Mouse (Mus musculus) neural tube, embryonic 13.5 days (tissue): ENCODE data around the gene 1700024G13Rik. TPM values are rescaled to one million over a fixed set of nuclear protein-coding genes. Genes with fewer than 3 reads are reported as not detected.
"Not testable (repeated sequence)": the region's sequence is repeated elsewhere in the genome, so short reads cannot be mapped to it uniquely, and the experiment has no call there.

Source experiments
- ATAC-seq: fragments of 200-750 bp; cut with Nextera tagmentation; 2 replicates; pipeline ENCODE4 v1.8.0; 2017; ENCODE audit warnings: low read depth, mild to moderate bottlenecking, moderate TSS enrichment, moderate library complexity
- H3K27ac ChIP-seq: fragments of 300-500 bp; sonication (generic); replicated peaks from 2 replicates; pipeline ENCODE4 v1.5.1; 2015; ENCODE audit warnings: moderate library complexity, mild to moderate bottlenecking, inconsistent platforms
- H3K27me3 ChIP-seq: fragments of 300-500 bp; sonication (generic); 2 replicates; pipeline ENCODE4 v1.6.1; 2015; ENCODE audit warnings: mild to moderate bottlenecking, inconsistent platforms
- H3K36me3 ChIP-seq: fragments of 300-500 bp; sonication (generic); 2 replicates; pipeline ENCODE4 v1.6.1; 2015; ENCODE audit warnings: mild to moderate bottlenecking, inconsistent platforms
- H3K4me1 ChIP-seq: fragments of 300-500 bp; sonication (generic); replicated peaks from 2 replicates; pipeline ENCODE4 v1.6.1; 2015; ENCODE audit warnings: inconsistent platforms
- H3K4me2 ChIP-seq: fragments of 300-500 bp; sonication (generic); 2 replicates; pipeline ENCODE4 v1.6.1; 2015; ENCODE audit warnings: inconsistent platforms, mild to moderate bottlenecking, moderate library complexity
- H3K4me3 ChIP-seq: fragments of 300-500 bp; sonication (generic); 2 replicates; pipeline ENCODE4 v1.5.1; 2015; ENCODE audit warnings: mild to moderate bottlenecking, inconsistent platforms
- H3K9ac ChIP-seq: fragments of 300-500 bp; sonication (generic); 2 replicates; pipeline ENCODE4 v1.6.1; 2015; ENCODE audit warnings: moderate library complexity, mild to moderate bottlenecking, inconsistent platforms
- H3K9me3 ChIP-seq: fragments of 300-500 bp; sonication (generic); 2 replicates; pipeline ENCODE4 v1.6.1; 2016; ENCODE audit warnings: inconsistent platforms
- WGBS: fragments of 180-500 bp; shearing (Covaris S2); methylation state at CpG from one replicate; pipeline ENCODE4 v1.1.7; 2015; 5-methylcytosine and 5-hydroxymethylcytosine counted together
- polyA plus RNA-seq: library from polyadenylated mRNA; unstranded; fragments of >200 nt; fragmentation: Nextera tagmentation; extraction: Ambion mirVana; gene quantifications from 2 replicates; pipeline ENCODE4 v1.2.1, GENCODE M21; 2015

1700024G13Rik gene
- polyA plus RNA-seq, 1 experiment from 2014 or later, result 0.24 TPM

- no peaks in the 10 kb centered on the region for H3K9me3 ChIP-seq
- H3K27ac ChIP-seq, result no peak overlapping the region
- H3K4me1 ChIP-seq, result no peaks in the 10 kb centered on the region
- no peak overlapping the region for H3K4me2 ChIP-seq
- H3K27me3 ChIP-seq, result peaks cover 7% of the 10 kb centered on the region; the same call in 1 of the 2 replicates
- no peak overlapping the region for H3K9ac ChIP-seq
- WGBS, result 85% methylated on average over 2 of the region's 2 CpGs
- H3K4me3 ChIP-seq, result no peak overlapping the region
- no peak for ATAC-seq
- no peaks in the 10 kb centered on the region for H3K36me3 ChIP-seq
These were observed 15.7 kb downstream of the 1700024G13Rik start for GRCm38 (mm10) chr14:32372510-32372909.

GRCm38 (mm10) chr14:32369756-32370155 lies 18.4 kb downstream of the 1700024G13Rik start:
- no peak for ATAC-seq
- Histone ChIP-seq H3K4me3 (no peak overlapping the region), H3K27me3 (no peaks in the 10 kb centered on the region), H3K9ac (no peak overlapping the region), H3K9me3 (no peaks in the 10 kb centered on the region), H3K36me3 (no peaks in the 10 kb centered on the region), H3K27ac (no peak overlapping the region), H3K4me2 (no peak overlapping the region), H3K4me1 (no peaks in the 10 kb centered on the region)
- 77% methylated on average over 7 of the region's 7 CpGs for WGBS

GRCm38 (mm10) chr14:32364359-32364758 lies 23.8 kb downstream of the 1700024G13Rik start:
- H3K27ac ChIP-seq, result no peak overlapping the region
- no peak overlapping the region for H3K4me3 ChIP-seq
- no peaks in the 10 kb centered on the region for H3K9me3 ChIP-seq
- ATAC-seq, result no peak
- H3K36me3 ChIP-seq, result no peaks in the 10 kb centered on the region
- no peak overlapping the region for H3K4me2 ChIP-seq
- H3K27me3 ChIP-seq, result no peaks in the 10 kb centered on the region
- no peak overlapping the region for H3K9ac ChIP-seq
- no peaks in the 10 kb centered on the region for H3K4me1 ChIP-seq
- WGBS, result 68% methylated on average over 7 of the region's 7 CpGs

- not testable (repeated sequence) for H3K9ac ChIP-seq, H3K9me3 ChIP-seq, H3K4me3 ChIP-seq, H3K4me1 ChIP-seq, H3K27ac ChIP-seq, ATAC-seq, H3K4me2 ChIP-seq, H3K27me3 ChIP-seq
- 32% methylated on average over 6 of the region's 6 CpGs for WGBS
- peaks cover 15% of the 10 kb centered on the region; the same call in 1 of the 2 replicates for H3K36me3 ChIP-seq
These were observed 36.8 kb downstream of the 1700024G13Rik start for GRCm38 (mm10) chr14:32351181-32351920.

- Histone ChIP-seq H3K9me3 (no peaks in the 10 kb centered on the region), H3K4me1 (no peaks in the 10 kb centered on the region), H3K36me3 (peaks cover 42% of the 10 kb centered on the region), H3K9ac (no peak overlapping the region), H3K4me2 (no peak overlapping the region), H3K27me3 (no peaks in the 10 kb centered on the region), H3K4me3 (no peak overlapping the region), H3K27ac (no peak overlapping the region)
- WGBS, result 91% methylated on average over 9 of the region's 9 CpGs
- ATAC-seq, result no peak
These were observed 40.9 kb downstream of the 1700024G13Rik start for GRCm38 (mm10) chr14:32347307-32347706.

GRCm38 (mm10) chr14:32344694-32345093 lies 43.5 kb downstream of the 1700024G13Rik start:
- Histone ChIP-seq H3K4me2 (no peak overlapping the region), H3K4me3 (no peak overlapping the region), H3K4me1 (no peaks in the 10 kb centered on the region), H3K9ac (no peak overlapping the region), H3K27me3 (no peaks in the 10 kb centered on the region), H3K27ac (no peak overlapping the region), H3K36me3 (peaks cover 68% of the 10 kb centered on the region), H3K9me3 (no peaks in the 10 kb centered on the region)
- 79% methylated on average over 10 of the region's 10 CpGs for WGBS
- ATAC-seq, result no peak

GRCm38 (mm10) chr14:32344176-32344575 lies 44.0 kb downstream of the 1700024G13Rik start:
- no peaks in the 10 kb centered on the region for H3K9me3 ChIP-seq
- H3K36me3 ChIP-seq, result peaks cover 68% of the 10 kb centered on the region
- no peak overlapping the region for H3K9ac ChIP-seq
- no peak overlapping the region for H3K4me3 ChIP-seq
- no peak overlapping the region for H3K27ac ChIP-seq
- ATAC-seq, result no peak
- no peaks in the 10 kb centered on the region for H3K4me1 ChIP-seq
- no peak overlapping the region for H3K4me2 ChIP-seq
- WGBS, result 91% methylated on average over 7 of the region's 7 CpGs
- no peaks in the 10 kb centered on the region for H3K27me3 ChIP-seq

- Histone ChIP-seq H3K4me2 (no peak overlapping the region), H3K36me3 (peaks cover 80% of the 10 kb centered on the region), H3K4me1 (no peaks in the 10 kb centered on the region), H3K9me3 (no peaks in the 10 kb centered on the region), H3K9ac (no peak overlapping the region), H3K4me3 (no peak overlapping the region), H3K27ac (no peak overlapping the region), H3K27me3 (no peaks in the 10 kb centered on the region)
- WGBS, result 94% methylated on average over 7 of the region's 7 CpGs
- no peak for ATAC-seq
These were observed 46.4 kb downstream of the 1700024G13Rik start for GRCm38 (mm10) chr14:32341823-32342222.

- peaks cover 16% of the 10 kb centered on the region for H3K4me1 ChIP-seq
- no peak overlapping the region for H3K4me3 ChIP-seq
- no peaks in the 10 kb centered on the region for H3K27me3 ChIP-seq
- ATAC-seq, result 0 out of 2 replicates have a peak, but pooled peaks have one; percentile 55
- no peak overlapping the region for H3K27ac ChIP-seq
- no peak overlapping the region for H3K4me2 ChIP-seq
- no peak overlapping the region for H3K9ac ChIP-seq
- no peaks in the 10 kb centered on the region for H3K9me3 ChIP-seq
- peaks cover 66% of the 10 kb centered on the region for H3K36me3 ChIP-seq
- WGBS, result 83% methylated on average over 11 of the region's 11 CpGs
These were observed 51.6 kb downstream of the 1700024G13Rik start for GRCm38 (mm10) chr14:32336547-32336946.

GRCm38 (mm10) chr14:32336021-32336420 lies 52.2 kb downstream of the 1700024G13Rik start:
- no peak for ATAC-seq
- 85% methylated on average over 6 of the region's 6 CpGs for WGBS

GRCm38 (mm10) chr14:32332515-32333445 lies 55.4 kb downstream of the 1700024G13Rik start:
- peaks cover 30% of the 10 kb centered on the region for H3K36me3 ChIP-seq
- ATAC-seq, result peak; percentile 38
- H3K4me3 ChIP-seq, result no peak overlapping the region
- WGBS, result 71% methylated on average over 20 of the region's 20 CpGs
- H3K27ac ChIP-seq, result no peak overlapping the region
- H3K9ac ChIP-seq, result no peak overlapping the region
- H3K4me1 ChIP-seq, result peaks cover 16% of the 10 kb centered on the region
- no peaks in the 10 kb centered on the region for H3K9me3 ChIP-seq
- H3K4me2 ChIP-seq, result no peak overlapping the region
- H3K27me3 ChIP-seq, result no peaks in the 10 kb centered on the region

More at GRCm38 (mm10) chr14:32336021-32336420, 52.2 kb downstream of the 1700024G13Rik start:
- no peaks in the 10 kb centered on the region for H3K9me3 ChIP-seq
- H3K27ac ChIP-seq, result no peak overlapping the region
- no peak overlapping the region for H3K4me3 ChIP-seq
- H3K4me1 ChIP-seq, result peaks cover 16% of the 10 kb centered on the region
- H3K4me2 ChIP-seq, result no peak overlapping the region
- no peak overlapping the region for H3K9ac ChIP-seq
- peaks cover 61% of the 10 kb centered on the region for H3K36me3 ChIP-seq
- H3K27me3 ChIP-seq, result no peaks in the 10 kb centered on the region

GRCm38 (mm10) chr14:32327366-32327765 lies 60.8 kb downstream of the 1700024G13Rik start:
- ATAC-seq, result no peak
- H3K36me3 ChIP-seq, result no peaks in the 10 kb centered on the region
- peaks cover 18% of the 10 kb centered on the region for H3K4me1 ChIP-seq
- H3K9me3 ChIP-seq, result no peaks in the 10 kb centered on the region
- no peaks in the 10 kb centered on the region for H3K27me3 ChIP-seq
- no peak overlapping the region for H3K9ac ChIP-seq
- H3K4me2 ChIP-seq, result no peak overlapping the region
- WGBS, result 69% methylated on average over 9 of the region's 9 CpGs
- H3K27ac ChIP-seq, result no peak overlapping the region
- no peak overlapping the region for H3K4me3 ChIP-seq
